Mouse (Mus musculus): ENCODE measurements at regions not wholly inside any gene's neighbourhood (a gene's known extent, or its start where the extent isn't known, plus 50 kb on each side); places are given as distances from the start of the nearest gene placed in this dataset.
A peak's percentile ranks its signal among the peaks of the same experiment; 100 is the strongest.

GRCm38 (mm10) chr12:35674487-35674886 is 139.6 kb upstream of the Ahr start:
- no peak overlapping the region for H3K27ac ChIP-seq (ENCODE audit: low read depth, low read length)
- DNase-seq (ENCODE audit: low spot score) = peak; percentile 5
- no peak overlapping the region for H3K4me2 ChIP-seq (ENCODE audit: low read length)
- H3K4me3 ChIP-seq (ENCODE audit: low read depth, low read length) = no peak overlapping the region
- no peak overlapping the region for H3K9ac ChIP-seq (ENCODE audit: low read length)
- WGBS = 52% methylated on average over 6 of the region's 6 CpGs
- no peaks in the 10 kb centered on the region for H3K9me3 ChIP-seq (replicated peaks; ENCODE audit: control insufficient read depth, low read length)
- H3K27me3 ChIP-seq (replicated peaks; ENCODE audit: control insufficient read depth, insufficient read depth, low read length) = no peaks in the 10 kb centered on the region
- no peaks in the 10 kb centered on the region for H3K4me1 ChIP-seq (ENCODE audit: control insufficient read depth, insufficient read depth, low read length)
- no peaks in the 10 kb centered on the region for H3K36me3 ChIP-seq (ENCODE audit: control insufficient read depth, insufficient read depth, low read length)
- no peak for ATAC-seq

GRCm38 (mm10) chr12:35670980-35671379 is 136.1 kb upstream of the Ahr start:
- no peak for DNase-seq (ENCODE audit: low spot score)
- Histone ChIP-seq H3K9ac (ENCODE audit: low read length) (no peak overlapping the region), H3K27me3 (replicated peaks; ENCODE audit: control insufficient read depth, insufficient read depth, low read length) (no peaks in the 10 kb centered on the region), H3K27ac (ENCODE audit: low read depth, low read length) (no peak overlapping the region), H3K36me3 (ENCODE audit: control insufficient read depth, insufficient read depth, low read length) (no peaks in the 10 kb centered on the region), H3K4me2 (ENCODE audit: low read length) (no peak overlapping the region), H3K9me3 (replicated peaks; ENCODE audit: control insufficient read depth, low read length) (no peaks in the 10 kb centered on the region), H3K4me3 (ENCODE audit: low read depth, low read length) (no peak overlapping the region), H3K4me1 (ENCODE audit: control insufficient read depth, insufficient read depth, low read length) (no peaks in the 10 kb centered on the region)
- no peak for ATAC-seq
- 92% methylated on average over 4 of the region's 4 CpGs for WGBS

GRCm38 (mm10) chr12:35668716-35669115 is 133.9 kb upstream of the Ahr start:
- Histone ChIP-seq H3K36me3 (ENCODE audit: control insufficient read depth, insufficient read depth, low read length) (no peaks in the 10 kb centered on the region), H3K4me1 (ENCODE audit: control insufficient read depth, insufficient read depth, low read length) (no peaks in the 10 kb centered on the region), H3K4me3 (ENCODE audit: low read depth, low read length) (no peak overlapping the region), H3K4me2 (ENCODE audit: low read length) (no peak overlapping the region), H3K27me3 (replicated peaks; ENCODE audit: control insufficient read depth, insufficient read depth, low read length) (no peaks in the 10 kb centered on the region), H3K9ac (ENCODE audit: low read length) (no peak overlapping the region), H3K9me3 (replicated peaks; ENCODE audit: control insufficient read depth, low read length) (no peaks in the 10 kb centered on the region), H3K27ac (ENCODE audit: low read depth, low read length) (no peak overlapping the region)
- ATAC-seq = no peak
- no peak for DNase-seq (ENCODE audit: low spot score)
- 96% methylated on average over 1 of the region's 1 CpGs for WGBS

GRCm38 (mm10) chr12:35667705-35668104 is 132.9 kb upstream of the Ahr start:
- Histone ChIP-seq H3K4me1 (ENCODE audit: control insufficient read depth, insufficient read depth, low read length) (no peaks in the 10 kb centered on the region), H3K27me3 (replicated peaks; ENCODE audit: control insufficient read depth, insufficient read depth, low read length) (no peaks in the 10 kb centered on the region), H3K9ac (ENCODE audit: low read length) (no peak overlapping the region), H3K9me3 (replicated peaks; ENCODE audit: control insufficient read depth, low read length) (no peaks in the 10 kb centered on the region), H3K4me2 (ENCODE audit: low read length) (no peak overlapping the region), H3K36me3 (ENCODE audit: control insufficient read depth, insufficient read depth, low read length) (no peaks in the 10 kb centered on the region), H3K27ac (ENCODE audit: low read depth, low read length) (no peak overlapping the region), H3K4me3 (ENCODE audit: low read depth, low read length) (no peak overlapping the region)
- ATAC-seq (no peak), DNase-seq (ENCODE audit: low spot score) (no peak)
- WGBS = 97% methylated on average over 3 of the region's 3 CpGs

- no peak overlapping the region for H3K4me2 ChIP-seq (ENCODE audit: low read length)
- ATAC-seq = no peak
- DNase-seq (ENCODE audit: low spot score) = no peak
- H3K9ac ChIP-seq (ENCODE audit: low read length) = no peak overlapping the region
- H3K4me3 ChIP-seq (ENCODE audit: low read depth, low read length) = no peak overlapping the region
- H3K36me3 ChIP-seq (ENCODE audit: control insufficient read depth, insufficient read depth, low read length) = no peaks in the 10 kb centered on the region
- H3K27me3 ChIP-seq (replicated peaks; ENCODE audit: control insufficient read depth, insufficient read depth, low read length) = no peaks in the 10 kb centered on the region
- no peak overlapping the region for H3K27ac ChIP-seq (ENCODE audit: low read depth, low read length)
- H3K9me3 ChIP-seq (replicated peaks; ENCODE audit: control insufficient read depth, low read length) = no peaks in the 10 kb centered on the region
- H3K4me1 ChIP-seq (ENCODE audit: control insufficient read depth, insufficient read depth, low read length) = no peaks in the 10 kb centered on the region
Observed at GRCm38 (mm10) chr12:35667218-35667617, 132.4 kb upstream of the Ahr start.

- H3K9ac ChIP-seq (ENCODE audit: low read length) = no peak overlapping the region
- no peak overlapping the region for H3K4me3 ChIP-seq (ENCODE audit: low read depth, low read length)
- 75% methylated on average over 2 of the region's 2 CpGs for WGBS
- H3K36me3 ChIP-seq (ENCODE audit: control insufficient read depth, insufficient read depth, low read length) = no peaks in the 10 kb centered on the region
- H3K9me3 ChIP-seq (replicated peaks; ENCODE audit: control insufficient read depth, low read length) = no peaks in the 10 kb centered on the region
- H3K4me2 ChIP-seq (ENCODE audit: low read length) = no peak overlapping the region
- DNase-seq (ENCODE audit: low spot score) (no peak), ATAC-seq (no peak)
- no peaks in the 10 kb centered on the region for H3K27me3 ChIP-seq (replicated peaks; ENCODE audit: control insufficient read depth, insufficient read depth, low read length)
- H3K4me1 ChIP-seq (ENCODE audit: control insufficient read depth, insufficient read depth, low read length) = no peaks in the 10 kb centered on the region
- H3K27ac ChIP-seq (ENCODE audit: low read depth, low read length) = no peak overlapping the region
Observed at GRCm38 (mm10) chr12:35666062-35666461, 131.2 kb upstream of the Ahr start.

- Histone ChIP-seq H3K4me3 (ENCODE audit: low read depth, low read length) (no peak overlapping the region), H3K9me3 (replicated peaks; ENCODE audit: control insufficient read depth, low read length) (no peaks in the 10 kb centered on the region), H3K4me2 (ENCODE audit: low read length) (no peak overlapping the region), H3K27ac (ENCODE audit: low read depth, low read length) (no peak overlapping the region), H3K9ac (ENCODE audit: low read length) (no peak overlapping the region), H3K4me1 (ENCODE audit: control insufficient read depth, insufficient read depth, low read length) (no peaks in the 10 kb centered on the region), H3K36me3 (ENCODE audit: control insufficient read depth, insufficient read depth, low read length) (no peaks in the 10 kb centered on the region), H3K27me3 (replicated peaks; ENCODE audit: control insufficient read depth, insufficient read depth, low read length) (no peaks in the 10 kb centered on the region)
- no peak for ATAC-seq
- 83% methylated on average over 1 of the region's 1 CpGs for WGBS
- DNase-seq (ENCODE audit: low spot score) = no peak
Observed at GRCm38 (mm10) chr12:35663062-35663461, 128.2 kb upstream of the Ahr start.

GRCm38 (mm10) chr12:35656563-35656962 is 121.7 kb upstream of the Ahr start:
- Histone ChIP-seq H3K4me2 (ENCODE audit: low read length) (no peak overlapping the region), H3K27ac (ENCODE audit: low read depth, low read length) (no peak overlapping the region), H3K27me3 (replicated peaks; ENCODE audit: control insufficient read depth, insufficient read depth, low read length) (no peaks in the 10 kb centered on the region), H3K36me3 (ENCODE audit: control insufficient read depth, insufficient read depth, low read length) (no peaks in the 10 kb centered on the region), H3K4me1 (ENCODE audit: control insufficient read depth, insufficient read depth, low read length) (no peaks in the 10 kb centered on the region), H3K9me3 (replicated peaks; ENCODE audit: control insufficient read depth, low read length) (no peaks in the 10 kb centered on the region), H3K9ac (ENCODE audit: low read length) (no peak overlapping the region), H3K4me3 (ENCODE audit: low read depth, low read length) (no peak overlapping the region)
- ATAC-seq = no peak
- no peak for DNase-seq (ENCODE audit: low spot score)
- WGBS = 83% methylated on average over 3 of the region's 3 CpGs

GRCm38 (mm10) chr12:35649772-35650171 is 114.9 kb upstream of the Ahr start:
- Histone ChIP-seq H3K27ac (ENCODE audit: low read depth, low read length) (no peak overlapping the region), H3K4me1 (ENCODE audit: control insufficient read depth, insufficient read depth, low read length) (no peaks in the 10 kb centered on the region), H3K9ac (ENCODE audit: low read length) (no peak overlapping the region), H3K36me3 (ENCODE audit: control insufficient read depth, insufficient read depth, low read length) (no peaks in the 10 kb centered on the region), H3K9me3 (replicated peaks; ENCODE audit: control insufficient read depth, low read length) (no peaks in the 10 kb centered on the region), H3K4me2 (ENCODE audit: low read length) (no peak overlapping the region), H3K4me3 (ENCODE audit: low read depth, low read length) (no peak overlapping the region), H3K27me3 (replicated peaks; ENCODE audit: control insufficient read depth, insufficient read depth, low read length) (no peaks in the 10 kb centered on the region)
- DNase-seq (ENCODE audit: low spot score) = no peak
- no peak for ATAC-seq
- WGBS = 90% methylated on average over 3 of the region's 3 CpGs

- no peaks in the 10 kb centered on the region for H3K27me3 ChIP-seq (replicated peaks; ENCODE audit: control insufficient read depth, insufficient read depth, low read length)
- H3K4me1 ChIP-seq (ENCODE audit: control insufficient read depth, insufficient read depth, low read length) = no peaks in the 10 kb centered on the region
- DNase-seq (ENCODE audit: low spot score) (no peak), ATAC-seq (no peak)
- no peaks in the 10 kb centered on the region for H3K9me3 ChIP-seq (replicated peaks; ENCODE audit: control insufficient read depth, low read length)
- no peaks in the 10 kb centered on the region for H3K36me3 ChIP-seq (ENCODE audit: control insufficient read depth, insufficient read depth, low read length)
- H3K4me3 ChIP-seq (ENCODE audit: low read depth, low read length) = no peak overlapping the region
- H3K4me2 ChIP-seq (ENCODE audit: low read length) = no peak overlapping the region
- H3K9ac ChIP-seq (ENCODE audit: low read length) = no peak overlapping the region
- H3K27ac ChIP-seq (ENCODE audit: low read depth, low read length) = no peak overlapping the region
Observed at GRCm38 (mm10) chr12:35642473-35642872, 107.6 kb upstream of the Ahr start.
